Mouse (Mus musculus) CH12.LX (cell line): ENCODE results near the gene Chrm1. TPM values are rescaled to one million over a fixed set of nuclear protein-coding genes. Genes with fewer than 3 reads are reported as not detected.

Experiments
- DNase-seq: peaks from one replicate; pipeline ENCODE4 v3.0.0-alpha.2; 2013; ENCODE audit errors: extremely low read depth
- H3K27ac ChIP-seq: 2 replicates; pipeline ENCODE4 v1.5.1; 2012; ENCODE audit warnings: low read depth, mild to moderate bottlenecking, control low read depth, moderate library complexity; ENCODE audit not compliant: insufficient read depth
- H3K27me3 ChIP-seq: replicated peaks from 2 replicates; pipeline ENCODE3; 2012; ENCODE audit warnings: inconsistent platforms
- H3K36me3 ChIP-seq, 2 experiments: replicated peaks in 1 of 2; 2 replicates each; pipeline versions ENCODE3 to v1.6.1; 2012; ENCODE audit warnings: inconsistent platforms in 1 of 2, low read length in 1 of 2, mild to moderate bottlenecking in 1 of 2, mixed read lengths in 1 of 2, moderate library complexity in 1 of 2; ENCODE audit not compliant: control insufficient read depth in 1 of 2, insufficient read depth in 1 of 2
- H3K4me1 ChIP-seq, 2 experiments: 2 replicates each; pipeline ENCODE4 v1.6.1; 2012; ENCODE audit warnings: inconsistent platforms in 1 of 2, moderate library complexity in 1 of 2; ENCODE audit not compliant: insufficient read depth in 2 of 2, control insufficient read depth in 1 of 2
- H3K4me2 ChIP-seq: 2 replicates; pipeline ENCODE4 v1.6.1; 2012; ENCODE audit warnings: low read depth, mild to moderate bottlenecking, control low read depth; ENCODE audit not compliant: poor library complexity, insufficient read depth, severe bottlenecking
- H3K4me3 ChIP-seq, 3 experiments: fragments of 150-350 bp in 1 of 3; sonication (generic) in 1 of 3; replicated peaks in 1 of 3; 2 replicates each; pipeline versions ENCODE3 to v1.5.1; 2011 to 2012; ENCODE audit warnings: low read depth in 2 of 3, low read length in 2 of 3, mild to moderate bottlenecking in 2 of 3, moderate library complexity in 2 of 3, control low read depth in 1 of 3, improper control_type of control experiment in 1 of 3, inconsistent platforms in 1 of 3, mixed read lengths in 1 of 3; ENCODE audit not compliant: poor library complexity in 1 of 3
- H3K79me2 ChIP-seq: replicated peaks from 2 replicates; pipeline ENCODE4 v1.6.1; 2012; ENCODE audit warnings: mild to moderate bottlenecking, moderate library complexity; ENCODE audit not compliant: control insufficient read depth, poor library complexity, insufficient read depth, severe bottlenecking; ENCODE audit errors: extremely low read depth
- H3K9ac ChIP-seq: 2 replicates; pipeline ENCODE4 v1.6.1; 2012; ENCODE audit warnings: low read depth, mild to moderate bottlenecking, control low read depth, moderate library complexity; ENCODE audit not compliant: insufficient read depth
- H3K9me3 ChIP-seq: replicated peaks from 2 replicates; pipeline ENCODE3; 2012; ENCODE audit warnings: low read length, inconsistent platforms, mixed read lengths
- BHLHE40 ChIP-seq: IDR thresholded peaks from 2 replicates; pipeline ENCODE4 v1.6.1; 2011; ENCODE audit warnings: mild to moderate bottlenecking, low read depth, low read length, improper control_type of control experiment
- CHD1 ChIP-seq: IDR thresholded peaks from 2 replicates; pipeline ENCODE4 v1.6.1; 2012; ENCODE audit warnings: low read depth, low read length, improper control_type of control experiment, inconsistent platforms
- CHD2 ChIP-seq: IDR thresholded peaks from 2 replicates; pipeline ENCODE4 v1.6.1; 2011; ENCODE audit warnings: low read length, improper control_type of control experiment
- CTCF ChIP-seq, 2 experiments: IDR thresholded peaks in 1 of 2; conservative IDR thresholded peaks in 1 of 2; 2 replicates each; pipeline ENCODE4 v1.5.1; 2011 to 2012; ENCODE audit warnings: low read depth in 2 of 2, low read length in 2 of 2, improper control_type of control experiment in 1 of 2, inconsistent platforms in 1 of 2, mild to moderate bottlenecking in 1 of 2, moderate library complexity in 1 of 2
- E2F4 ChIP-seq: IDR thresholded peaks from 2 replicates; pipeline ENCODE4 v1.6.1; 2011; ENCODE audit warnings: low read depth, low read length, improper control_type of control experiment; ENCODE audit not compliant: insufficient replicate concordance
- ELF1 ChIP-seq: IDR thresholded peaks from 2 replicates; pipeline ENCODE4 v1.6.1; 2014; ENCODE audit warnings: low read depth, mild to moderate bottlenecking, inconsistent platforms, low read length, improper control_type of control experiment
- IRF4 ChIP-seq: IDR thresholded peaks from 2 replicates; pipeline ENCODE4 v1.6.1; 2014; ENCODE audit warnings: low read depth, mild to moderate bottlenecking, inconsistent platforms, low read length, improper control_type of control experiment
- JUN ChIP-seq: IDR thresholded peaks from 2 replicates; pipeline ENCODE4 v1.6.1; 2011; ENCODE audit warnings: low read depth, mild to moderate bottlenecking, low read length, improper control_type of control experiment, moderate library complexity; ENCODE audit not compliant: insufficient read depth
- JUND ChIP-seq: conservative IDR thresholded peaks from 2 replicates; pipeline ENCODE4 v1.6.1; 2011; ENCODE audit warnings: low read depth, low read length, improper control_type of control experiment
- KAT2A ChIP-seq: IDR thresholded peaks from 2 replicates; pipeline ENCODE4 v1.6.1; 2012; ENCODE audit warnings: low read length, improper control_type of control experiment, inconsistent platforms; ENCODE audit not compliant: insufficient replicate concordance
- MAFK ChIP-seq: IDR thresholded peaks from 2 replicates; pipeline ENCODE4 v1.6.1; 2011; ENCODE audit warnings: low read length, improper control_type of control experiment; ENCODE audit not compliant: insufficient replicate concordance
- MAX ChIP-seq: IDR thresholded peaks from 2 replicates; pipeline ENCODE4 v1.6.1; 2011; ENCODE audit warnings: low read length, improper control_type of control experiment
- MEF2A ChIP-seq: IDR thresholded peaks from 2 replicates; pipeline ENCODE4 v1.6.1; 2014; ENCODE audit warnings: low read depth, mild to moderate bottlenecking, inconsistent platforms, low read length, improper control_type of control experiment, borderline replicate concordance
- MYC ChIP-seq: IDR thresholded peaks from 2 replicates; pipeline ENCODE4 v1.6.1; 2011; ENCODE audit warnings: low read depth, mild to moderate bottlenecking, improper control_type of control experiment, low read length
- NELFE ChIP-seq: IDR thresholded peaks from 2 replicates; pipeline ENCODE4 v1.6.1; 2011; ENCODE audit warnings: low read depth, low read length, improper control_type of control experiment
- NRF1 ChIP-seq: IDR thresholded peaks from 2 replicates; pipeline ENCODE4 v1.6.1; 2014; ENCODE audit warnings: low read depth, mild to moderate bottlenecking, inconsistent platforms, low read length, improper control_type of control experiment, moderate library complexity
- PAX5 ChIP-seq: IDR thresholded peaks from 2 replicates; pipeline ENCODE4 v1.6.1; 2012; ENCODE audit warnings: low read length, inconsistent platforms, mixed read lengths
- POLR2A ChIP-seq: IDR thresholded peaks from 2 replicates; pipeline ENCODE4 v1.6.1; 2011; ENCODE audit warnings: low read depth, mild to moderate bottlenecking, improper control_type of control experiment, low read length
- RAD21 ChIP-seq: IDR thresholded peaks from 2 replicates; pipeline ENCODE4 v1.6.1; 2011; ENCODE audit warnings: low read depth, mild to moderate bottlenecking, low read length, improper control_type of control experiment, moderate library complexity
- RCOR1 ChIP-seq: conservative IDR thresholded peaks from 2 replicates; pipeline ENCODE4 v1.6.1; 2012; ENCODE audit warnings: low read depth, mild to moderate bottlenecking, inconsistent platforms, low read length, improper control_type of control experiment
- SMC3 ChIP-seq: IDR thresholded peaks from 2 replicates; pipeline ENCODE4 v1.6.1; 2011; ENCODE audit warnings: low read depth, low read length, improper control_type of control experiment
- TBP ChIP-seq: conservative IDR thresholded peaks from 2 replicates; pipeline ENCODE4 v1.6.1; 2011; ENCODE audit warnings: low read depth, low read length, improper control_type of control experiment
- TCF12 ChIP-seq: IDR thresholded peaks from 2 replicates; pipeline ENCODE4 v1.6.1; 2014; ENCODE audit warnings: low read depth, mild to moderate bottlenecking, inconsistent platforms, low read length, improper control_type of control experiment
- UBTF ChIP-seq: IDR thresholded peaks from 2 replicates; pipeline ENCODE4 v1.6.1; 2012; ENCODE audit warnings: low read depth, mild to moderate bottlenecking, inconsistent platforms, low read length, improper control_type of control experiment, moderate library complexity
- ZKSCAN1 ChIP-seq: IDR thresholded peaks from 2 replicates; pipeline ENCODE4 v1.6.1; 2012; ENCODE audit warnings: low read depth, inconsistent platforms, low read length, improper control_type of control experiment, borderline replicate concordance
- ZMIZ1 ChIP-seq: IDR thresholded peaks from 2 replicates; pipeline ENCODE4 v1.6.1; 2012; ENCODE audit warnings: low read depth, mild to moderate bottlenecking, inconsistent platforms, low read length, improper control_type of control experiment
- ZNF384 ChIP-seq: IDR thresholded peaks from 2 replicates; pipeline ENCODE4 v1.6.1; 2012; ENCODE audit warnings: low read depth, low read length, improper control_type of control experiment, inconsistent platforms
- dilution Hi-C: fragments of 300-500 bp; cut with MboI; formaldehyde crosslinking; loops from 2 replicates; pipeline ENCODE4 v1.14.3; 2020; ENCODE audit warnings: low sequenced_read_pairs; ENCODE audit not compliant: extremely low pct_unique_long_range_greater_than_20kb, extremely low pct_ligation_motif_present
- in situ Hi-C: fragments of 300-500 bp; cut with MboI; formaldehyde crosslinking; loops from 3 replicates; pipeline ENCODE4 v1.14.3; 2019; ENCODE audit warnings: low sequenced_read_pairs, low pct_ligation_motif_present, low pct_unique_long_range_greater_than_20kb, mixed read lengths
- polyA plus RNA-seq: library from polyadenylated mRNA; unstranded; fragments of >175 nt; gene quantifications from 2 replicates; pipeline ENCODE4 v1.2.1, GENCODE M21; 2012; ENCODE audit warnings: low read depth; ENCODE audit not compliant: insufficient read length
- total RNA-seq, 2 experiments: library from RNA; depleted of rRNA; stranded (reverse); fragments of 300-350 nt in 1 of 2; fragments of >200 nt in 1 of 2; gene quantifications; 2 replicates each; pipeline ENCODE4 v1.2.3; 2012 to 2014

The Chrm1 gene
- total and polyA plus RNA-seq, 3 experiments = not detected

GRCm38 (mm10) chr19:8718357-8718756, 54.8 kb downstream of the Chrm1 start:
- H3K79me2 ChIP-seq = peaks cover 13% of the 10 kb centered on the region
- no peak for TF ChIP-seq KAT2A
- TF ChIP-seq CHD1 = no peak
- TF ChIP-seq PAX5 = no peak
- TF ChIP-seq SMC3 = peak; percentile 37
- TF ChIP-seq ZNF384 = peak; percentile 93
- no peak for TF ChIP-seq RCOR1
- no peak for TF ChIP-seq MYC
- no peak for TF ChIP-seq JUN
- no peak for TF ChIP-seq CHD2
- no peak for TF ChIP-seq MAX
- no peak for TF ChIP-seq ZKSCAN1
- TF ChIP-seq E2F4 = no peak
- TF ChIP-seq RAD21 = peak; percentile 64
- no peak for TF ChIP-seq POLR2A
- no peak for TF ChIP-seq ZMIZ1
- TF ChIP-seq TBP = no peak
- TF ChIP-seq ELF1 = no peak
- 0 out of 2 replicates have a peak, but pooled peaks have one; percentile 3 for TF ChIP-seq MAFK
- peak; percentile 78 to 98 for TF ChIP-seq CTCF (conservative IDR thresholded peaks at IDR 0.05 in 1 of 2, IDR thresholded peaks at IDR 0.05 in 1 of 2; ENCODE audit: low read depth in 2 of 2, low read length in 2 of 2)
- TF ChIP-seq MEF2A = no peak; the same call in 1 of the 2 replicates
- no peak for TF ChIP-seq IRF4
- TF ChIP-seq NELFE = no peak; the same call in 1 of the 2 replicates
- TF ChIP-seq TCF12 = no peak
- TF ChIP-seq BHLHE40 = no peak
- TF ChIP-seq NRF1 = no peak
- no peak for TF ChIP-seq JUND
- no peak for TF ChIP-seq UBTF
- TF ChIP-seq, all 38 proteins: peak for 5
- dilution Hi-C loops = no loop called here
- no peaks in the 10 kb centered on the region for H3K27me3 ChIP-seq
- H3K9ac ChIP-seq = no peak overlapping the region
- no peak overlapping the region for H3K4me2 ChIP-seq
- peak; percentile 88 for DNase-seq
- H3K9me3 ChIP-seq = no peaks in the 10 kb centered on the region
- no peaks in the 10 kb centered on the region for H3K36me3 ChIP-seq
- H3K4me1 ChIP-seq = peaks cover 0 to 56% of the 10 kb centered on the region in 2 experiments; a peak in 2 of 4 replicates
- no peak overlapping the region for H3K27ac ChIP-seq
- in situ Hi-C loops = no loop called here
- H3K4me3 ChIP-seq = peak overlapping the region in 1 of 3 experiments; percentile 28
